Comparison of ENCODE assay signal across 8 mouse cellular contexts in genomic region chr2:80581043-80581711, GRCm38 (mm10). TPM values are rescaled to one million over a fixed set of nuclear protein-coding genes. Genes with fewer than 3 reads are reported as not detected.
DNase-seq lines count a peak whose midpoint lies in the region; ATAC-seq and TF ChIP-seq lines count a peak whose summit lies in the region.

Nckap1 (minus strand) TSS chr2:80581380.

- peaks cover 2% of the 10 kb centered on the region; the same call in 1 of the 2 replicates for H3K4me1 ChIP-seq in bone marrow macrophage, adult 2 months (ENCODE audit: control insufficient read depth, insufficient read depth, low read length)
- H3K4me1 ChIP-seq in embryonic facial prominence, embryonic 15.5 days: peaks cover 12% of the 10 kb centered on the region
- H3K4me1 ChIP-seq in limb, embryonic 13.5 days: peaks cover 14% of the 10 kb centered on the region
- H3K4me1 ChIP-seq in midbrain, embryonic 16.5 days (ENCODE audit: control insufficient read depth, insufficient read depth, low read length): peaks cover 15% of the 10 kb centered on the region

- no peaks in the 10 kb centered on the region for H3K27me3 ChIP-seq in embryonic facial prominence, embryonic 15.5 days
- H3K27me3 ChIP-seq in limb, embryonic 13.5 days: no peaks in the 10 kb centered on the region
- no peaks in the 10 kb centered on the region for H3K27me3 ChIP-seq in midbrain, embryonic 16.5 days (ENCODE audit: control insufficient read depth, insufficient read depth, low read depth, low read length)

- under 1% methylated on average over 80 of the region's 88 CpGs for WGBS in embryonic facial prominence, embryonic 15.5 days
- 0% methylated on average over 63 of the region's 88 CpGs for WGBS in limb, embryonic 13.5 days
- WGBS in midbrain, embryonic 16.5 days: under 1% methylated on average over 49 of the region's 88 CpGs

- no peaks in the 10 kb centered on the region for H3K36me3 ChIP-seq in embryonic facial prominence, embryonic 15.5 days
- no peaks in the 10 kb centered on the region for H3K36me3 ChIP-seq in limb, embryonic 13.5 days
- no peaks in the 10 kb centered on the region for H3K36me3 ChIP-seq in midbrain, embryonic 16.5 days (ENCODE audit: control insufficient read depth, insufficient read depth, low read length)

- peak; percentile 40 for TF ChIP-seq CTCF in bone marrow macrophage, adult 2 months (IDR thresholded peaks at IDR 0.05; ENCODE audit: low read depth, low read length)

- DNase-seq in 3T3-L1 (ENCODE audit: low read depth, low spot score): peak; percentile 78
- peak; percentile 82 for DNase-seq in heart, adult 8-10 months (ENCODE audit: low spot score)
- peak; percentile 90 for DNase-seq in kidney, adult 9 months
- DNase-seq in spleen, postnatal 14 days (ENCODE audit: low spot score in 2 of 2): peak; percentile 60 to 73

- TF ChIP-seq POLR2A in bone marrow macrophage, adult 2 months (IDR thresholded peaks at IDR 0.05; ENCODE audit: borderline replicate concordance, low read depth, low read length): no peak

- no peak within 1 kb of the TSS for H3K27ac ChIP-seq in bone marrow macrophage, adult 2 months (ENCODE audit: insufficient read depth, low read depth, low read length)
- H3K27ac ChIP-seq in embryonic facial prominence, embryonic 15.5 days (replicated peaks): peak within 1 kb of the TSS; percentile 98
- H3K27ac ChIP-seq in limb, embryonic 13.5 days: peak within 1 kb of the TSS; percentile 95
- peak within 1 kb of the TSS; percentile 98 for H3K27ac ChIP-seq in midbrain, embryonic 16.5 days (ENCODE audit: low read length)

- H3K9me3 ChIP-seq in embryonic facial prominence, embryonic 15.5 days (replicated peaks): no peaks in the 10 kb centered on the region
- no peaks in the 10 kb centered on the region for H3K9me3 ChIP-seq in limb, embryonic 13.5 days
- no peaks in the 10 kb centered on the region for H3K9me3 ChIP-seq in midbrain, embryonic 16.5 days (replicated peaks; ENCODE audit: control insufficient read depth, low read length, poor library complexity, severe bottlenecking)

- peak within 1 kb of the TSS; percentile 91 for H3K9ac ChIP-seq in embryonic facial prominence, embryonic 15.5 days
- H3K9ac ChIP-seq in limb, embryonic 13.5 days: peak within 1 kb of the TSS; percentile 98
- H3K9ac ChIP-seq in midbrain, embryonic 16.5 days (ENCODE audit: low read depth, low read length): peak within 1 kb of the TSS; percentile 99

- H3K4me2 ChIP-seq in embryonic facial prominence, embryonic 15.5 days (replicated peaks): peak within 1 kb of the TSS; percentile 63
- H3K4me2 ChIP-seq in limb, embryonic 13.5 days (replicated peaks): peak within 1 kb of the TSS; percentile 76
- peak within 1 kb of the TSS; percentile 75 for H3K4me2 ChIP-seq in midbrain, embryonic 16.5 days (ENCODE audit: low read length)

- peak; percentile 93 for ATAC-seq in embryonic facial prominence, embryonic 15.5 days (ENCODE audit: insufficient number of reproducible peaks, low FRiP score, low TSS enrichment, low read depth)
- peak; percentile 95 for ATAC-seq in limb, embryonic 13.5 days (ENCODE audit: low FRiP score, low read depth)
- ATAC-seq in midbrain, embryonic 16.5 days: peak; percentile 96

- H3K4me3 ChIP-seq in bone marrow macrophage, adult 2 months (ENCODE audit: insufficient read depth, low read length): peak within 1 kb of the TSS; percentile 60
- H3K4me3 ChIP-seq in embryonic facial prominence, embryonic 15.5 days (replicated peaks): peak within 1 kb of the TSS; percentile 87
- H3K4me3 ChIP-seq in limb, embryonic 13.5 days: peak within 1 kb of the TSS; percentile 89
- H3K4me3 ChIP-seq in midbrain, embryonic 16.5 days (ENCODE audit: low read depth, low read length): peak within 1 kb of the TSS; percentile 94

RNA-seq across cellular contexts. Expression of gene Nckap1, which starts in this region (rescaled TPM):
- polyA plus RNA-seq in bone marrow macrophage, adult 2 months (2012; ENCODE audit: insufficient read depth, insufficient read length, missing spikeins): 0.83 and 2.8 TPM in 2 replicates
- 65.4 and 68.9 TPM in 2 replicates for polyA plus RNA-seq in embryonic facial prominence, embryonic 15.5 days (2015; fragmentation: Nextera tagmentation; extraction: Ambion mirVana)
- 10 to 100 TPM; 51.5 to 68.0 (median 61.8) TPM for total RNA-seq in heart, adult 8-10 months (2022)
- 63.0 and 64.1 TPM in 2 replicates for polyA plus RNA-seq in limb, embryonic 13.5 days (2015; fragmentation: Nextera tagmentation; extraction: Ambion mirVana)
- polyA plus RNA-seq in midbrain, embryonic 16.5 days (2015; fragmentation: Nextera tagmentation; extraction: Ambion mirVana): 92.3 and 99.6 TPM in 2 replicates

Comparison
In these comparisons a context has a peak if more than half of its experiments do, and no peak if none do; other contexts are left out.
1. RNA of gene Nckap1 (polyA plus RNA-seq): 92.3 to 99.6 TPM in midbrain, embryonic 16.5 days, 65.4 to 68.9 TPM in embryonic facial prominence, embryonic 15.5 days and 63.0 to 64.1 TPM in limb, embryonic 13.5 days; 0.83 to 2.8 TPM in bone marrow macrophage, adult 2 months; every median in the first group is over 10 times any median in the second.
2. Peak in every context shown above with its lines, with median percentiles within 50 percentile points of each other: DNase-seq, H3K4me3 ChIP-seq, ATAC-seq, H3K4me2 ChIP-seq and H3K9ac ChIP-seq.